Mouse (Mus musculus) ES-Bruce4 (cell line): Measurements from ENCODE around the gene Rxra.

ENCODE experiments used
- CTCF ChIP-seq: IDR thresholded peaks from one replicate; pipeline ENCODE4 v1.8.1; 2011; ENCODE audit warnings: low read depth, low read length
- POLR2A ChIP-seq: IDR thresholded peaks from one replicate; pipeline ENCODE4 v1.8.1; 2011; ENCODE audit warnings: low read length; ENCODE audit not compliant: insufficient read depth

DNA sequence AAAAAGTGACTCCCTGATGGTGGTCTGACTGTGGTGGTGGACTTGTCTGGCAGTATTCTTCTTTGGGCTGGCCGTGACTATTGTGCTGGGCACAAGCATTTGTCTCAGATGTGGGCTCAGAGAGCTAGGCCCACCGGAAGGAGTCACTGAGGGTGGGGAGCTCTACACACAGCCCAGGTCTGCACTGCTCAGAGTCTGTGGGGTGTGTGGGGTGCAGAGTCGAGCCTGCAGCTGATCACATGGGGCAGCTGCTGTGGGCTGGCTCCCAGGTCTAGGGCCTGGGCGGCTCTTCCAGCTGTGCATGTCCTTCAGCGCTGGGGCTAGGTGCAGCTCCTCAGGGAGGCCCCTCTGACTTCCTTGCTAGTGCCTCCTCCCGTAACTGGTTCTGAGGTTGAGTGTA lies 3.8 kb downstream of the Rxra start:
- TF ChIP-seq CTCF (no peak), POLR2A (no peak)
